Mouse (Mus musculus): Measurements from ENCODE around the gene Plin4. TPM values are rescaled to one million over a fixed set of nuclear protein-coding genes. Genes with fewer than 3 reads are reported as not detected.

Plin4 gene
- polyA plus RNA-seq, 1 experiment from 2014 or later: 0.05 TPM

GRCm38 (mm10) chr17:56062081-56062480, 47.5 kb downstream of the Plin4 start:
- Histone ChIP-seq H3K27ac (replicated peaks) (no peak overlapping the region), H3K27me3 (replicated peaks; ENCODE audit: low read depth, poor library complexity, severe bottlenecking) (no peaks in the 10 kb centered on the region), H3K9me3 (no peaks in the 10 kb centered on the region), H3K4me3 (no peak overlapping the region), H3K4me1 (no peaks in the 10 kb centered on the region), H3K36me3 (replicated peaks) (peaks cover 100% of the 10 kb centered on the region)
- no peak for DNase-seq (ENCODE audit: low spot score)
- WGBS: 95% methylated on average over 7 of the region's 7 CpGs

- no peak for DNase-seq (ENCODE audit: low spot score)
- Histone ChIP-seq H3K9me3 (no peaks in the 10 kb centered on the region), H3K4me3 (no peak overlapping the region), H3K4me1 (0 out of 2 replicates have a peak, but pooled peaks cover 2% of the 10 kb centered on the region), H3K27me3 (replicated peaks; ENCODE audit: low read depth, poor library complexity, severe bottlenecking) (no peaks in the 10 kb centered on the region), H3K36me3 (replicated peaks) (peaks cover 98% of the 10 kb centered on the region), H3K27ac (replicated peaks) (no peak overlapping the region)
- 81% methylated on average over 11 of the region's 11 CpGs for WGBS
Measured at GRCm38 (mm10) chr17:56057381-56058120, 52.1 kb downstream of the Plin4 start.

GRCm38 (mm10) chr17:56055945-56056678, 53.5 kb downstream of the Plin4 start:
- Histone ChIP-seq H3K9me3 (no peaks in the 10 kb centered on the region), H3K27me3 (replicated peaks; ENCODE audit: low read depth, poor library complexity, severe bottlenecking) (no peaks in the 10 kb centered on the region), H3K4me3 (no peak overlapping the region), H3K4me1 (0 out of 2 replicates have a peak, but pooled peaks cover 2% of the 10 kb centered on the region), H3K36me3 (replicated peaks) (peaks cover 98% of the 10 kb centered on the region), H3K27ac (replicated peaks) (no peak overlapping the region)
- DNase-seq (ENCODE audit: low spot score): no peak
- WGBS: 80% methylated on average over 4 of the region's 4 CpGs

GRCm38 (mm10) chr17:56054938-56055337, 54.7 kb downstream of the Plin4 start:
- no peak overlapping the region for H3K27ac ChIP-seq (replicated peaks)
- DNase-seq (ENCODE audit: low spot score): no peak
- peaks cover 98% of the 10 kb centered on the region for H3K36me3 ChIP-seq (replicated peaks)
- no peak overlapping the region for H3K4me3 ChIP-seq
- no peaks in the 10 kb centered on the region for H3K9me3 ChIP-seq
- H3K27me3 ChIP-seq (replicated peaks; ENCODE audit: low read depth, poor library complexity, severe bottlenecking): no peaks in the 10 kb centered on the region
- H3K4me1 ChIP-seq: 0 out of 2 replicates have a peak, but pooled peaks cover 2% of the 10 kb centered on the region

- Histone ChIP-seq H3K9me3 (no peaks in the 10 kb centered on the region), H3K36me3 (replicated peaks) (peaks cover 98% of the 10 kb centered on the region), H3K4me1 (0 out of 2 replicates have a peak, but pooled peaks cover 2% of the 10 kb centered on the region), H3K27me3 (replicated peaks; ENCODE audit: low read depth, poor library complexity, severe bottlenecking) (no peaks in the 10 kb centered on the region), H3K27ac (replicated peaks) (no peak overlapping the region), H3K4me3 (no peak overlapping the region)
- DNase-seq (ENCODE audit: low spot score): no peak
- 86% methylated on average over 5 of the region's 5 CpGs for WGBS
Measured at GRCm38 (mm10) chr17:56051369-56051768, 58.2 kb downstream of the Plin4 start.

Other genes starting within 250 kb of the Plin4 start
- 9.4 and 10.2 TPM in 2 replicates for gene Zfp119a, start 230.9 kb downstream of the Plin4 start, polyA plus RNA-seq (2016; fragmentation: Nextera tagmentation; extraction: Ambion mirVana)
- 13.5 and 15.8 TPM in 2 replicates for gene Zfp959, start 217.7 kb downstream of the Plin4 start, polyA plus RNA-seq (2016; fragmentation: Nextera tagmentation; extraction: Ambion mirVana)
- 4.1 and 4.7 TPM in 2 replicates for gene Zfp119b, start 160.3 kb downstream of the Plin4 start, polyA plus RNA-seq (2016; fragmentation: Nextera tagmentation; extraction: Ambion mirVana)
- 0.98 and 1.4 TPM in 2 replicates for gene Ebi3, start 157.2 kb downstream of the Plin4 start, polyA plus RNA-seq (2016; fragmentation: Nextera tagmentation; extraction: Ambion mirVana)
- gene Yju2, start 150.7 kb downstream of the Plin4 start, polyA plus RNA-seq (2016; fragmentation: Nextera tagmentation; extraction: Ambion mirVana): 28.7 and 32.0 TPM in 2 replicates
- gene Shd, start 139.3 kb downstream of the Plin4 start, polyA plus RNA-seq (2016; fragmentation: Nextera tagmentation; extraction: Ambion mirVana): 32.8 and 39.1 TPM in 2 replicates
- gene Fsd1, start 123.3 kb downstream of the Plin4 start, polyA plus RNA-seq (2016; fragmentation: Nextera tagmentation; extraction: Ambion mirVana): 63.3 and 69.4 TPM in 2 replicates
- 8.2 and 8.8 TPM in 2 replicates for gene Stap2, start 104.2 kb downstream of the Plin4 start, polyA plus RNA-seq (2016; fragmentation: Nextera tagmentation; extraction: Ambion mirVana)
- 126 and 135 TPM in 2 replicates for gene Mpnd, start 104.1 kb downstream of the Plin4 start, polyA plus RNA-seq (2016; fragmentation: Nextera tagmentation; extraction: Ambion mirVana)
- 170 and 173 TPM in 2 replicates for gene Sh3gl1, start 73.2 kb downstream of the Plin4 start, polyA plus RNA-seq (2016; fragmentation: Nextera tagmentation; extraction: Ambion mirVana)
- 50.7 and 52.3 TPM in 2 replicates for gene Chaf1a, start 69.4 kb downstream of the Plin4 start, polyA plus RNA-seq (2016; fragmentation: Nextera tagmentation; extraction: Ambion mirVana)
- gene Ubxn6, start 34.8 kb downstream of the Plin4 start, polyA plus RNA-seq (2016; fragmentation: Nextera tagmentation; extraction: Ambion mirVana): 35.0 and 36.8 TPM in 2 replicates
- gene Hdgfl2, start 30.2 kb downstream of the Plin4 start, polyA plus RNA-seq (2016; fragmentation: Nextera tagmentation; extraction: Ambion mirVana): 195 and 197 TPM in 2 replicates
- gene Plin5, start 7.8 kb upstream of the Plin4 start, polyA plus RNA-seq (2016; fragmentation: Nextera tagmentation; extraction: Ambion mirVana): 0.47 and 0.48 TPM in 2 replicates
- 0.10 TPM in 1 of 2 replicates, not detected in the other for gene Lrg1, start 12.2 kb upstream of the Plin4 start, polyA plus RNA-seq (2016; fragmentation: Nextera tagmentation; extraction: Ambion mirVana)
- gene Sema6b, start 30.5 kb upstream of the Plin4 start, polyA plus RNA-seq (2016; fragmentation: Nextera tagmentation; extraction: Ambion mirVana): 1.0 and 1.1 TPM in 2 replicates
- 10.3 and 11.7 TPM in 2 replicates for gene Tnfaip8l1, start 52.7 kb upstream of the Plin4 start, polyA plus RNA-seq (2016; fragmentation: Nextera tagmentation; extraction: Ambion mirVana)
- gene Mydgf, start 74.1 kb upstream of the Plin4 start, polyA plus RNA-seq (2016; fragmentation: Nextera tagmentation; extraction: Ambion mirVana): 71.0 and 71.3 TPM in 2 replicates
- gene Dpp9, start 109.1 kb upstream of the Plin4 start, polyA plus RNA-seq (2016; fragmentation: Nextera tagmentation; extraction: Ambion mirVana): 48.3 and 50.2 TPM in 2 replicates
- gene Fem1a, start 147.0 kb upstream of the Plin4 start, polyA plus RNA-seq (2016; fragmentation: Nextera tagmentation; extraction: Ambion mirVana): 12.5 and 13.2 TPM in 2 replicates
- gene Ticam1, start 167.0 kb upstream of the Plin4 start, polyA plus RNA-seq (2016; fragmentation: Nextera tagmentation; extraction: Ambion mirVana): 3.2 and 3.7 TPM in 2 replicates
- gene Plin3, start 183.1 kb upstream of the Plin4 start, polyA plus RNA-seq (2016; fragmentation: Nextera tagmentation; extraction: Ambion mirVana): 67.7 and 72.2 TPM in 2 replicates
- gene Arrdc5, start 190.5 kb upstream of the Plin4 start, polyA plus RNA-seq (2016; fragmentation: Nextera tagmentation; extraction: Ambion mirVana): not detected in 2 replicates
- gene Uhrf1, start 193.5 kb upstream of the Plin4 start, polyA plus RNA-seq (2016; fragmentation: Nextera tagmentation; extraction: Ambion mirVana): 279 and 301 TPM in 2 replicates
- 46.2 and 46.8 TPM in 2 replicates for gene Kdm4b, start 216.3 kb upstream of the Plin4 start, polyA plus RNA-seq (2016; fragmentation: Nextera tagmentation; extraction: Ambion mirVana)

Data from embryonic facial prominence, embryonic 10.5 days (tissue).